Mouse (Mus musculus) limb, embryonic 10.5 days (tissue): ENCODE data around the gene Scamp1. TPM values are rescaled to one million over a fixed set of nuclear protein-coding genes. Genes with fewer than 3 reads are reported as not detected.
A peak's percentile ranks its signal among the peaks of the same experiment; 100 is the strongest.

Experiments
- DNase-seq: peaks from one replicate; pipeline ENCODE4 v3.0.0-alpha.2; 2017; ENCODE audit warnings: low spot score
- H3K27ac ChIP-seq: fragments of 300-500 bp; sonication (generic); 2 replicates; pipeline ENCODE4 v1.5.1; 2016; ENCODE audit warnings: mild to moderate bottlenecking
- H3K27me3 ChIP-seq: fragments of 300-500 bp; sonication (generic); 2 replicates; pipeline ENCODE4 v1.6.1; 2016; ENCODE audit warnings: low read depth, mild to moderate bottlenecking; ENCODE audit not compliant: poor library complexity, severe bottlenecking
- H3K36me3 ChIP-seq: fragments of 300-500 bp; sonication (generic); 2 replicates; pipeline ENCODE4 v1.6.1; 2016; ENCODE audit warnings: mild to moderate bottlenecking, moderate library complexity
- H3K4me1 ChIP-seq: fragments of 300-500 bp; sonication (generic); 2 replicates; pipeline ENCODE4 v1.6.1; 2016
- H3K4me3 ChIP-seq: fragments of 300-500 bp; sonication (generic); 2 replicates; pipeline ENCODE4 v1.5.1; 2016; ENCODE audit warnings: mild to moderate bottlenecking, moderate library complexity
- H3K9me3 ChIP-seq: fragments of 300-500 bp; sonication (generic); replicated peaks from 2 replicates; pipeline ENCODE4 v1.6.1; 2016; ENCODE audit warnings: mild to moderate bottlenecking
- WGBS: fragments of 180-500 bp; shearing (Covaris S2); methylation state at CpG from one replicate; pipeline ENCODE4 v1.1.7; 2016; 5-methylcytosine and 5-hydroxymethylcytosine counted together
- polyA plus RNA-seq: library from polyadenylated mRNA; unstranded; fragments of >200 nt; fragmentation: Nextera tagmentation; extraction: Ambion mirVana; gene quantifications from 2 replicates; pipeline ENCODE4 v1.2.1, GENCODE M21; 2016

Gene Scamp1
- polyA plus RNA-seq, 1 experiment from 2014 or later: 33.3 TPM

GRCm38 (mm10) chr13:94207973-94208372, 77.7 kb downstream of the Scamp1 start:
- H3K4me1 ChIP-seq: no peaks in the 10 kb centered on the region; the same call in 1 of the 2 replicates
- H3K9me3 ChIP-seq: no peaks in the 10 kb centered on the region
- no peak for DNase-seq
- WGBS: 96% methylated on average over 16 of the region's 16 CpGs
- H3K4me3 ChIP-seq: no peak overlapping the region
- H3K27ac ChIP-seq: no peak overlapping the region
- peaks cover 32% of the 10 kb centered on the region for H3K36me3 ChIP-seq
- H3K27me3 ChIP-seq: no peaks in the 10 kb centered on the region

- Histone ChIP-seq H3K9me3 (no peaks in the 10 kb centered on the region), H3K27me3 (no peaks in the 10 kb centered on the region), H3K36me3 (peaks cover 32% of the 10 kb centered on the region), H3K27ac (no peak overlapping the region; the same call in 1 of the 2 replicates), H3K4me1 (no peaks in the 10 kb centered on the region), H3K4me3 (no peak overlapping the region)
- DNase-seq: peak; percentile 56
- 16% methylated on average over 6 of the region's 6 CpGs for WGBS
Observed at GRCm38 (mm10) chr13:94205234-94205633, 80.4 kb downstream of the Scamp1 start.

- 68% methylated on average over 8 of the region's 8 CpGs for WGBS
- Histone ChIP-seq H3K27me3 (no peaks in the 10 kb centered on the region), H3K4me3 (no peak overlapping the region), H3K4me1 (0 out of 2 replicates have a peak, but pooled peaks cover 3% of the 10 kb centered on the region), H3K9me3 (no peaks in the 10 kb centered on the region), H3K36me3 (peaks cover 21% of the 10 kb centered on the region), H3K27ac (no peak overlapping the region)
- no peak for DNase-seq
Observed at GRCm38 (mm10) chr13:94199829-94200228, 85.8 kb downstream of the Scamp1 start.

GRCm38 (mm10) chr13:94198616-94199015, 87.0 kb downstream of the Scamp1 start:
- no peak for DNase-seq
- Histone ChIP-seq H3K36me3 (peaks cover 24% of the 10 kb centered on the region), H3K27ac (no peak overlapping the region), H3K4me3 (no peak overlapping the region), H3K9me3 (no peaks in the 10 kb centered on the region), H3K27me3 (no peaks in the 10 kb centered on the region), H3K4me1 (peaks cover 8% of the 10 kb centered on the region)
- 86% methylated on average over 6 of the region's 6 CpGs for WGBS

GRCm38 (mm10) chr13:94193227-94193626, 92.4 kb downstream of the Scamp1 start:
- H3K9me3 ChIP-seq: no peaks in the 10 kb centered on the region
- no peaks in the 10 kb centered on the region for H3K27me3 ChIP-seq
- H3K4me1 ChIP-seq: peaks cover 35% of the 10 kb centered on the region
- no peak overlapping the region for H3K4me3 ChIP-seq
- 95% methylated on average over 4 of the region's 4 CpGs for WGBS
- H3K36me3 ChIP-seq: peaks cover 45% of the 10 kb centered on the region
- no peak overlapping the region for H3K27ac ChIP-seq
- no peak for DNase-seq

GRCm38 (mm10) chr13:94190386-94190785, 95.3 kb downstream of the Scamp1 start:
- DNase-seq: no peak
- H3K4me3 ChIP-seq: no peak overlapping the region

GRCm38 (mm10) chr13:94188200-94189086, 97.2 kb downstream of the Scamp1 start:
- Histone ChIP-seq H3K4me3 (no peak overlapping the region), H3K27me3 (no peaks in the 10 kb centered on the region), H3K36me3 (peaks cover 30% of the 10 kb centered on the region), H3K4me1 (peaks cover 53% of the 10 kb centered on the region), H3K9me3 (no peaks in the 10 kb centered on the region), H3K27ac (peak overlapping the region; percentile 61)
- 50% methylated on average over 10 of the region's 10 CpGs for WGBS
- DNase-seq: no peak

More at GRCm38 (mm10) chr13:94190386-94190785, 95.3 kb downstream of the Scamp1 start:
- H3K36me3 ChIP-seq: peaks cover 30% of the 10 kb centered on the region
- no peaks in the 10 kb centered on the region for H3K27me3 ChIP-seq
- H3K4me1 ChIP-seq: peaks cover 55% of the 10 kb centered on the region
- H3K9me3 ChIP-seq: no peaks in the 10 kb centered on the region
- WGBS: 97% methylated on average over 1 of the region's 1 CpGs
- H3K27ac ChIP-seq: no peak overlapping the region

- Histone ChIP-seq H3K27ac (no peak overlapping the region), H3K4me3 (no peak overlapping the region), H3K27me3 (no peaks in the 10 kb centered on the region), H3K9me3 (no peaks in the 10 kb centered on the region), H3K36me3 (peaks cover 22% of the 10 kb centered on the region), H3K4me1 (peaks cover 48% of the 10 kb centered on the region)
- 91% methylated on average over 5 of the region's 6 CpGs for WGBS
- no peak for DNase-seq
Observed at GRCm38 (mm10) chr13:94185631-94186030, 100.0 kb downstream of the Scamp1 start.

- Histone ChIP-seq H3K27ac (no peak overlapping the region), H3K9me3 (no peaks in the 10 kb centered on the region), H3K27me3 (no peaks in the 10 kb centered on the region), H3K36me3 (peaks cover 22% of the 10 kb centered on the region), H3K4me3 (no peak overlapping the region), H3K4me1 (peaks cover 47% of the 10 kb centered on the region)
- DNase-seq: no peak
- 90% methylated on average over 10 of the region's 10 CpGs for WGBS
Observed at GRCm38 (mm10) chr13:94184726-94185456, 100.8 kb downstream of the Scamp1 start.

GRCm38 (mm10) chr13:94183372-94184021, 102.2 kb downstream of the Scamp1 start:
- Histone ChIP-seq H3K36me3 (peaks cover 33% of the 10 kb centered on the region), H3K4me3 (no peak overlapping the region), H3K27me3 (no peaks in the 10 kb centered on the region), H3K9me3 (no peaks in the 10 kb centered on the region), H3K27ac (no peak overlapping the region), H3K4me1 (peaks cover 49% of the 10 kb centered on the region)
- no peak for DNase-seq
- WGBS: 91% methylated on average over 8 of the region's 8 CpGs

- no peak for DNase-seq
- Histone ChIP-seq H3K9me3 (no peaks in the 10 kb centered on the region), H3K36me3 (peaks cover 40% of the 10 kb centered on the region), H3K4me3 (no peak overlapping the region), H3K4me1 (peaks cover 41% of the 10 kb centered on the region), H3K27ac (no peak overlapping the region), H3K27me3 (no peaks in the 10 kb centered on the region)
- WGBS: 92% methylated on average over 5 of the region's 5 CpGs
Observed at GRCm38 (mm10) chr13:94182026-94182425, 103.6 kb downstream of the Scamp1 start.

- DNase-seq: no peak
- WGBS: 88% methylated on average over 5 of the region's 5 CpGs
- Histone ChIP-seq H3K27ac (no peak overlapping the region), H3K36me3 (peaks cover 44% of the 10 kb centered on the region), H3K4me1 (peaks cover 35% of the 10 kb centered on the region), H3K27me3 (peaks cover 1% of the 10 kb centered on the region; the same call in 1 of the 2 replicates), H3K4me3 (no peak overlapping the region), H3K9me3 (no peaks in the 10 kb centered on the region)
Observed at GRCm38 (mm10) chr13:94180477-94181420, 104.9 kb downstream of the Scamp1 start.
